Mouse (Mus musculus): ENCODE data around the gene Slc38a1. TPM values are rescaled to one million over a fixed set of nuclear protein-coding genes. Genes with fewer than 3 reads are reported as not detected.

Gene Slc38a1
- total and polyA plus RNA-seq, 3 experiments: 0.03 TPM; not detected in 2

GRCm38 (mm10) chr15:96686201-96687159 lies 43.8 kb upstream of the Slc38a1 start (continued):
- TF ChIP-seq CTCF (IDR thresholded peaks at IDR 0.05 in 2 of 3, conservative IDR thresholded peaks at IDR 0.05 in 1 of 3; ENCODE audit: control insufficient read depth in 1 of 3, insufficient read depth in 1 of 3, low read depth in 2 of 3, low read length in 3 of 3, poor library complexity in 1 of 3, severe bottlenecking in 1 of 3) (no peak), SIN3A (IDR thresholded peaks at IDR 0.05; ENCODE audit: low read length) (peak; percentile 36; the same call in 1 of the 2 replicates), POLR2AphosphoS2 (IDR thresholded peaks at IDR 0.05; ENCODE audit: low read length) (peak; percentile 98), CHD1 (IDR thresholded peaks at IDR 0.05; ENCODE audit: low read depth, low read length) (no peak), SMC3 (IDR thresholded peaks at IDR 0.05; ENCODE audit: low read depth, low read length) (no peak; the same call in 1 of the 2 replicates), MYC (IDR thresholded peaks at IDR 0.05; ENCODE audit: low read depth, low read length) (no peak), EP300 (IDR thresholded peaks at IDR 0.05; ENCODE audit: low read depth in 1 of 2, low read length in 2 of 2) (no peak), E2F4 (IDR thresholded peaks at IDR 0.05; ENCODE audit: borderline replicate concordance, low read depth, low read length) (no peak)

DNA sequence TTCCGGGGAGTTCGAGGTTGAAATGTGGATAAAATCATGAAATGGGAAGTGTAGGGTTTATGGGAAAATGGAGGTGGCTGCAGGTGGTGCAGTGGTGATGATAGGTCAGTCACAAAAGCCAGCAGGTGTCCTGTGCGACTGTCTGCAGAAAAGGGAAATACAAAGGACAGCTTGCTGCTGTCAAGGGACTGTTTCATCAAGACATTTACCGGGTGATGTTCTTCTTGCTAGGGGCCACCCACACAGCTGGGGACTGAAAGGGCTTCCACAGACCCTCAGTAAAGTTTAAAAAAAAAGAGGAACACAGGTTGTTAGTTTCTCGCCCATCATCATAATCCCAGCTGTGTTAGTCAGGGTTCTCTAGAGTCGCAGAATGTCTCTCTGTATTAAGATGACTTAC lies 42.6 kb upstream of the Slc38a1 start:
- H3K27ac ChIP-seq (ENCODE audit: control insufficient read depth, low read depth, low read length): peak overlapping the region; percentile 55
- peaks cover 24 to 33% of the 10 kb centered on the region in 2 experiments for H3K36me3 ChIP-seq (ENCODE audit: control insufficient read depth in 1 of 2, insufficient read depth in 2 of 2, low read length in 2 of 2)
- no peaks in the 10 kb centered on the region for H3K9me3 ChIP-seq (replicated peaks; ENCODE audit: insufficient read depth, low read length)
- peaks cover 8 to 21% of the 10 kb centered on the region in 2 experiments for H3K4me1 ChIP-seq (ENCODE audit: control insufficient read depth in 1 of 2, insufficient read depth in 2 of 2, low read length in 2 of 2)
- no peaks in the 10 kb centered on the region for H3K79me2 ChIP-seq (ENCODE audit: control insufficient read depth, insufficient read depth, low read length, poor library complexity)
- peaks cover 0 to 6% of the 10 kb centered on the region in 2 experiments; a peak in 3 of 4 replicates for H3K27me3 ChIP-seq (ENCODE audit: control insufficient read depth in 1 of 2, insufficient read depth in 2 of 2, low read length in 2 of 2)
- peak overlapping the region; percentile 48 for H3K9ac ChIP-seq (ENCODE audit: control insufficient read depth, low read depth, low read length, poor library complexity, severe bottlenecking)
- H3K4me3 ChIP-seq (ENCODE audit: control insufficient read depth in 1 of 2, insufficient read depth in 1 of 2, low read depth in 2 of 2, low read length in 2 of 2): peak overlapping the region; percentile 34 to 74
- DNase-seq (ENCODE audit: low read depth, low spot score): peak; percentile 82
- TF ChIP-seq MAFK (IDR thresholded peaks at IDR 0.05; ENCODE audit: borderline replicate concordance, low read depth, low read length): no peak
- 0 out of 2 replicates have a peak, but pooled peaks have one; percentile 3 for TF ChIP-seq SMC3 (IDR thresholded peaks at IDR 0.05; ENCODE audit: low read depth, low read length)
- peak; percentile 43 for TF ChIP-seq RCOR1 (IDR thresholded peaks at IDR 0.05; ENCODE audit: low read depth, low read length)
- TF ChIP-seq TCF12 (IDR thresholded peaks at IDR 0.05; ENCODE audit: low read depth, low read length): peak; percentile 35; the same call in 1 of the 2 replicates
- TF ChIP-seq GATA1 (IDR thresholded peaks at IDR 0.05; ENCODE audit: low read depth, low read length): no peak
- no peak for TF ChIP-seq POLR2AphosphoS5 (IDR thresholded peaks at IDR 0.05; ENCODE audit: borderline replicate concordance, low read depth, low read length)
- TF ChIP-seq GABPA (IDR thresholded peaks at IDR 0.05; ENCODE audit: low read depth, low read length): no peak
- TF ChIP-seq ZNF384 (IDR thresholded peaks at IDR 0.05; ENCODE audit: low read depth, low read length): peak; percentile 80
- TF ChIP-seq MAX (IDR thresholded peaks at IDR 0.05; ENCODE audit: low read length): peak; percentile 53; the same call in 1 of the 2 replicates
- TF ChIP-seq ZC3H11A (IDR thresholded peaks at IDR 0.05; ENCODE audit: low read depth, low read length): no peak
- TF ChIP-seq KAT2A (conservative IDR thresholded peaks at IDR 0.05; ENCODE audit: low read depth, low read length): no peak
- TF ChIP-seq CHD1 (IDR thresholded peaks at IDR 0.05; ENCODE audit: low read depth, low read length): no peak; the same call in 1 of the 2 replicates
- peak; percentile 27 to 35; a peak in 1 of 4 replicates for TF ChIP-seq EP300 (IDR thresholded peaks at IDR 0.05; ENCODE audit: low read depth in 1 of 2, low read length in 2 of 2)
- TF ChIP-seq E2F4 (IDR thresholded peaks at IDR 0.05; ENCODE audit: borderline replicate concordance, low read depth, low read length): no peak
- no peak; the same call in 1 of the 2 replicates for TF ChIP-seq HCFC1 (IDR thresholded peaks at IDR 0.05; ENCODE audit: low read depth, low read length)
- no peak; the same call in 1 of the 2 replicates for TF ChIP-seq MYC (IDR thresholded peaks at IDR 0.05; ENCODE audit: low read depth, low read length)
- TF ChIP-seq TAL1 (IDR thresholded peaks at IDR 0.05; ENCODE audit: low read length): no peak
- TF ChIP-seq POLR2A (IDR thresholded peaks at IDR 0.05; ENCODE audit: control insufficient read depth in 1 of 2, insufficient read depth in 1 of 2, low read depth in 1 of 2, low read length in 2 of 2, poor library complexity in 1 of 2): no peak
- peak; percentile 3; the same call in 1 of the 2 replicates for TF ChIP-seq MXI1 (IDR thresholded peaks at IDR 0.05; ENCODE audit: low read depth, low read length)
- TF ChIP-seq CTCF (IDR thresholded peaks at IDR 0.05 in 2 of 3, conservative IDR thresholded peaks at IDR 0.05 in 1 of 3; ENCODE audit: control insufficient read depth in 1 of 3, insufficient read depth in 1 of 3, low read depth in 2 of 3, low read length in 3 of 3, poor library complexity in 1 of 3, severe bottlenecking in 1 of 3): no peak
- no peak for TF ChIP-seq BHLHE40 (IDR thresholded peaks at IDR 0.05; ENCODE audit: borderline replicate concordance, low read depth, low read length)
- no peak for TF ChIP-seq MYB (IDR thresholded peaks at IDR 0.05; ENCODE audit: low read depth, low read length)
- TF ChIP-seq NRF1 (IDR thresholded peaks at IDR 0.05; ENCODE audit: insufficient read depth, low read depth, low read length, poor library complexity, severe bottlenecking): no peak
- no peak; the same call in 1 of the 2 replicates for TF ChIP-seq NELFE (IDR thresholded peaks at IDR 0.05; ENCODE audit: low read depth, low read length)
- TF ChIP-seq MEF2A (IDR thresholded peaks at IDR 0.05; ENCODE audit: extremely low read depth, insufficient replicate concordance, low read depth, low read length, poor library complexity, severe bottlenecking): no peak
- no peak for TF ChIP-seq CHD2 (IDR thresholded peaks at IDR 0.05; ENCODE audit: low read length)
- peak; percentile 89; the same call in 1 of the 2 replicates for TF ChIP-seq UBTF (IDR thresholded peaks at IDR 0.05; ENCODE audit: borderline replicate concordance, insufficient read depth, low read depth, low read length)
- TF ChIP-seq RAD21 (IDR thresholded peaks at IDR 0.05; ENCODE audit: low read depth, low read length): no peak
- TF ChIP-seq ELF1 (IDR thresholded peaks at IDR 0.05; ENCODE audit: low read depth, low read length): no peak

Data from MEL (cell line).